In the genomic region with DNA sequence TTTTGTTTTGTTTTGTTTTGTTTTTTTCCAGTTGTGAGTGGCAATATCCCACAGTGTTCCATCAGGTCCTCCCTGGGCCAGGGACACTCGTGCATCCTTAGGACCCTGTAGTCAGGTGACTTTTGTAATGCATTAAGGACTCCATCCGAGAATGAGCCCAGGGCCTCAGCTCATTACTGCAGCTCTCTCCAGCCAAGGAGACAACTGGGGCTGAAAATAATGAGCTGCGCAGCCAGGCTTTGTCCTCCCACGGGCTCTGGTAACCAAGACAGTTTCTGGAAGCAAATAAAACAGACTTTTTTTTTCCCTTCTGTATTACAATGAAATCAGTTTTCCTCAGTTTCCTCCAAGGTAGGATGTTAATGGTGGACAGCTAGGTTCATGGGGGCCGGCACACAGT, we compare ENCODE assay signal across 14 mouse cellular contexts. TPM values are rescaled to one million over a fixed set of nuclear protein-coding genes. Genes with fewer than 3 reads are reported as not detected.
DNase-seq lines count a peak whose midpoint lies in the region; ATAC-seq lines count a peak whose summit lies in the region.
"Had no signal": no experiment of that assay in that cellular context is flagged by ENCODE, and none has a peak within 500 bp of the region (broad histone marks: within the 10 kb centered on the region; RNA-seq: fewer than 3 reads in every experiment).

No protein-coding gene starts in this region.

- no peak overlapping the region for H3K4me2 ChIP-seq in kidney, embryonic 14.5 days (replicated peaks; ENCODE audit: low read depth, low read length)
- no peak overlapping the region for H3K4me2 ChIP-seq in liver, embryonic 11.5 days
- H3K4me2 ChIP-seq: heart, embryonic 12.5 days had no signal

- peaks cover 5% of the 10 kb centered on the region; the same call in 1 of the 2 replicates for H3K4me1 ChIP-seq in kidney, embryonic 14.5 days (ENCODE audit: control insufficient read depth, insufficient read depth, low read length)
- H3K4me1 ChIP-seq in liver, embryonic 11.5 days (replicated peaks; ENCODE audit: control insufficient read depth, insufficient read depth, low read length): no peaks in the 10 kb centered on the region
- H3K4me1 ChIP-seq: heart, embryonic 12.5 days had no signal

- H3K36me3 ChIP-seq in kidney, embryonic 14.5 days (ENCODE audit: control insufficient read depth, insufficient read depth, low read length): no peaks in the 10 kb centered on the region
- H3K36me3 ChIP-seq in liver, embryonic 11.5 days (ENCODE audit: control insufficient read depth, insufficient read depth, low read length): no peaks in the 10 kb centered on the region
- H3K36me3 ChIP-seq: heart, embryonic 12.5 days had no signal

- H3K27me3 ChIP-seq in kidney, embryonic 14.5 days (ENCODE audit: control insufficient read depth, insufficient read depth, low read length): no peaks in the 10 kb centered on the region
- no peaks in the 10 kb centered on the region for H3K27me3 ChIP-seq in liver, embryonic 11.5 days (replicated peaks; ENCODE audit: control insufficient read depth, insufficient read depth, low read length)
- H3K27me3 ChIP-seq: heart, embryonic 12.5 days had no signal

- no peak overlapping the region for H3K4me3 ChIP-seq in kidney, embryonic 14.5 days (ENCODE audit: low read length)
- H3K4me3 ChIP-seq in liver, embryonic 11.5 days (ENCODE audit: low read depth, low read length): no peak overlapping the region
- H3K4me3 ChIP-seq: erythroblast, embryonic 14.5 days; heart, embryonic 12.5 days had no signal

- 36% methylated on average over 5 of the region's 5 CpGs for WGBS in kidney, embryonic 14.5 days
- WGBS in liver, embryonic 11.5 days: 65% methylated on average over 5 of the region's 5 CpGs

- H3K9me3 ChIP-seq in kidney, embryonic 14.5 days (ENCODE audit: control insufficient read depth, low read length): no peaks in the 10 kb centered on the region
- H3K9me3 ChIP-seq in liver, embryonic 11.5 days (ENCODE audit: control insufficient read depth, low read length): no peaks in the 10 kb centered on the region
- H3K9me3 ChIP-seq: heart, embryonic 12.5 days had no signal

- H3K9ac ChIP-seq in kidney, embryonic 14.5 days (ENCODE audit: low read depth, low read length): no peak overlapping the region
- no peak overlapping the region for H3K9ac ChIP-seq in liver, embryonic 11.5 days (ENCODE audit: low read depth, low read length)
- H3K9ac ChIP-seq: heart, embryonic 12.5 days had no signal

- no peak overlapping the region for H3K27ac ChIP-seq in kidney, embryonic 14.5 days (ENCODE audit: low read depth, low read length)
- no peak overlapping the region for H3K27ac ChIP-seq in liver, embryonic 11.5 days (ENCODE audit: low read depth, low read length)

- no peak for DNase-seq in kidney, adult 18-20 months
- peak; percentile 46 to 54 for DNase-seq in right cerebral cortex, postnatal 10 days (ENCODE audit: low spot score in 2 of 2)
- no peak for DNase-seq in right cerebral cortex, postnatal 25 days
- peak; percentile 36 to 47 for DNase-seq in layer of hippocampus, postnatal 14 days (ENCODE audit: low spot score in 2 of 2)
- no peak for DNase-seq in liver, embryonic 11.5 days (ENCODE audit: low spot score)
- DNase-seq in cerebellum, adult 11-12 months: no peak
- DNase-seq in heart, postnatal 4 days: no peak
- DNase-seq: cerebellum, postnatal 14 days; gastrocnemius, postnatal 14 days; lung, postnatal 14 days; thymus, adult 18-20 months had no signal

- ATAC-seq in kidney, embryonic 14.5 days (ENCODE audit: low FRiP score, low TSS enrichment): 0 out of 2 replicates have a peak, but pooled peaks have one; percentile 46
- ATAC-seq in liver, embryonic 11.5 days (replicated peaks; ENCODE audit: low FRiP score): no peak

RNA-seq across cellular contexts. Expression of a gene that starts 50.0 kb away (rescaled TPM):
- 77.8 and 143 TPM in 2 replicates for polyA plus RNA-seq in kidney, embryonic 14.5 days (2014; fragmentation: Nextera tagmentation; extraction: Ambion mirVana)
- total RNA-seq in layer of hippocampus, postnatal 14 days (2021): 100 to 1,000 TPM in 1 of 2 experiments, 10 to 100 TPM in 1; 98.5 to 102 TPM
- 133 and 150 TPM in 2 replicates for polyA plus RNA-seq in liver, embryonic 11.5 days (2014; fragmentation: Nextera tagmentation; extraction: Ambion mirVana)
- total RNA-seq in heart, postnatal 4 days (2021): 100 to 1,000 TPM; 129 to 131 TPM

Comparison
In these comparisons a context has a peak if more than half of its experiments do, and no peak if none do; other contexts are left out.
1. DNase-seq: peak in right cerebral cortex, postnatal 10 days (2 of 2) and layer of hippocampus, postnatal 14 days (2 of 2); none in kidney, adult 18-20 months (single experiment), right cerebral cortex, postnatal 25 days (single experiment), liver, embryonic 11.5 days (single experiment), cerebellum, adult 11-12 months (single experiment) and heart, postnatal 4 days (single experiment).